In genomic region chr1:174502031-174502845, GRCm38 (mm10) we compare ENCODE assay signal across 8 mouse cellular contexts. TPM values are rescaled to one million over a fixed set of nuclear protein-coding genes. Genes with fewer than 3 reads are reported as not detected.
DNase-seq lines count a peak whose midpoint lies in the region; ATAC-seq and TF ChIP-seq lines count a peak whose summit lies in the region.

No protein-coding gene starts in this region.

- H3K27me3 ChIP-seq in spleen, adult 2 months (ENCODE audit: control insufficient read depth, insufficient read depth, low read length) = peaks cover 15% of the 10 kb centered on the region
- peaks cover 30% of the 10 kb centered on the region for H3K27me3 ChIP-seq in liver, embryonic 16.5 days (ENCODE audit: control insufficient read depth, insufficient read depth, low read depth, low read length)

- no peaks in the 10 kb centered on the region for H3K36me3 ChIP-seq in spleen, adult 2 months (ENCODE audit: control insufficient read depth, insufficient read depth, low read length)
- H3K36me3 ChIP-seq in liver, embryonic 16.5 days (ENCODE audit: control insufficient read depth, insufficient read depth) = no peaks in the 10 kb centered on the region

- no peak overlapping the region for H3K9ac ChIP-seq in liver, embryonic 16.5 days (ENCODE audit: low read depth, low read length)

- no peaks in the 10 kb centered on the region for H3K9me3 ChIP-seq in liver, embryonic 16.5 days (replicated peaks; ENCODE audit: control insufficient read depth, low read length)

- peaks cover 3% of the 10 kb centered on the region for H3K4me1 ChIP-seq in spleen, adult 2 months (ENCODE audit: control insufficient read depth, insufficient read depth, insufficient read length)
- peaks cover 5% of the 10 kb centered on the region for H3K4me1 ChIP-seq in cortical plate, adult 2 months (ENCODE audit: control insufficient read depth, insufficient read depth, low read length)
- H3K4me1 ChIP-seq in liver, embryonic 16.5 days (ENCODE audit: control insufficient read depth, low read depth, low read length) = no peaks in the 10 kb centered on the region; the same call in 1 of the 2 replicates

- ATAC-seq in liver, embryonic 16.5 days (ENCODE audit: low read depth) = peak; percentile 10; the same call in 1 of the 2 replicates

- H3K4me2 ChIP-seq in liver, embryonic 16.5 days (ENCODE audit: low read depth, low read length) = peak overlapping the region; percentile 59

- no peak for TF ChIP-seq CTCF in spleen, adult 2 months (IDR thresholded peaks at IDR 0.05; ENCODE audit: extremely low read depth, insufficient read depth, insufficient read length, insufficient replicate concordance)
- TF ChIP-seq CTCF in cortical plate, adult 2 months (IDR thresholded peaks at IDR 0.05; ENCODE audit: extremely low read depth, insufficient read depth, low read length) = peak; percentile 27; the same call in 1 of the 2 replicates
- TF ChIP-seq CTCF in layer of hippocampus, adult 2 months (conservative IDR thresholded peaks at IDR 0.05) = peak; percentile 74

- peak in 1 of 2 experiments; percentile 7 for DNase-seq in spleen, adult 2 months (ENCODE audit: low read depth in 1 of 2, low spot score in 2 of 2)
- DNase-seq in spleen, adult 12 weeks (ENCODE audit: low spot score) = no peak
- DNase-seq in gastrocnemius, postnatal 25 days = peak; percentile 7
- peak; percentile 60 to 72 for DNase-seq in layer of hippocampus, adult 2 months (ENCODE audit: low spot score in 2 of 2)
- DNase-seq in retina, postnatal 1 day = peak; percentile 74
- no peak for DNase-seq in urinary bladder, postnatal 4 days (ENCODE audit: low spot score in 2 of 2)

- H3K4me3 ChIP-seq in spleen, adult 2 months (ENCODE audit: extremely low read depth, insufficient read depth, insufficient read length) = peak overlapping the region; percentile 44
- H3K4me3 ChIP-seq in cortical plate, adult 2 months (ENCODE audit: insufficient read depth, low read length) = peak overlapping the region; percentile 97
- H3K4me3 ChIP-seq in layer of hippocampus, adult 2 months = peak overlapping the region; percentile 78
- peak overlapping the region; percentile 45 for H3K4me3 ChIP-seq in liver, embryonic 16.5 days (ENCODE audit: low read depth, low read length)

- no peak for TF ChIP-seq POLR2A in spleen, adult 2 months (IDR thresholded peaks at IDR 0.05; ENCODE audit: low read depth, low read length)
- TF ChIP-seq POLR2A in cortical plate, adult 2 months (IDR thresholded peaks at IDR 0.05; ENCODE audit: extremely low read depth, insufficient read depth, low read length) = peak; percentile 48; the same call in 1 of the 2 replicates

- 2% methylated on average over 40 of the region's 40 CpGs for WGBS in spleen, adult 2 months
- under 1% methylated on average over 40 of the region's 40 CpGs for WGBS in liver, embryonic 16.5 days (ENCODE audit: insufficient replicate concordance)

- H3K27ac ChIP-seq in spleen, adult 2 months (ENCODE audit: insufficient read depth, low read length) = no peak overlapping the region
- peak overlapping the region; percentile 93 for H3K27ac ChIP-seq in cortical plate, adult 2 months (ENCODE audit: insufficient read depth, low read length)
- peak overlapping the region; percentile 99 for H3K27ac ChIP-seq in layer of hippocampus, adult 2 months
- no peak overlapping the region for H3K27ac ChIP-seq in liver, embryonic 16.5 days (ENCODE audit: low read length)

RNA-seq across cellular contexts. Expression of gene Fmn2, which starts 0.6 kb away (rescaled TPM):
- polyA plus RNA-seq in spleen, adult 2 months (2012; rRNA removed) = 0.04 and 0.06 TPM in 2 replicates
- polyA plus RNA-seq in cortical plate, adult 2 months (2012; rRNA removed) = 30.3 and 30.6 TPM in 2 replicates
- under 1 TPM; 0.21 to 0.41 TPM for total RNA-seq in gastrocnemius, postnatal 25 days (2021)
- 10 to 100 TPM; 62.8 to 76.8 TPM for total RNA-seq in layer of hippocampus, adult 2 months (2021)
- 0.02 and 0.04 TPM in 2 replicates for polyA plus RNA-seq in liver, embryonic 16.5 days (2015; fragmentation: Nextera tagmentation; extraction: Ambion mirVana)

Comparison
In these comparisons a context has a peak if more than half of its experiments do, and no peak if none do; other contexts are left out.
1. DNase-seq: peak in gastrocnemius, postnatal 25 days (single experiment), layer of hippocampus, adult 2 months (2 of 2) and retina, postnatal 1 day (single experiment); none in spleen, adult 12 weeks (single experiment) and urinary bladder, postnatal 4 days (0 of 2).
2. H3K27ac ChIP-seq: peak in cortical plate, adult 2 months (single experiment) and layer of hippocampus, adult 2 months (single experiment); none in spleen, adult 2 months (single experiment) and liver, embryonic 16.5 days (single experiment).
3. H3K4me3 ChIP-seq: peak in every context shown above with its lines; median percentile 97 in cortical plate, adult 2 months; 78 in layer of hippocampus, adult 2 months; 45 in liver, embryonic 16.5 days; 44 in spleen, adult 2 months.
4. RNA of gene Fmn2, which starts 0.6 kb away (polyA plus RNA-seq): 30.3 to 30.6 TPM in cortical plate, adult 2 months; 0.04 to 0.06 TPM in spleen, adult 2 months and 0.02 to 0.04 TPM in liver, embryonic 16.5 days; every median in the first group is over 10 times any median in the second.